Mouse (Mus musculus) retina, embryonic 14.5 days (tissue): Measurements from ENCODE around the gene Olfr809.

Experiments used
- DNase-seq: peaks from one replicate; pipeline ENCODE4 v3.0.0-alpha.2; 2015; ENCODE audit warnings: low spot score

The Olfr809 gene

GRCm38 (mm10) chr10:129774338-129774737 lies at the start of gene Olfr809:
Gene Olfr809 (plus strand): TSS chr10:129774638.
- DNase-seq: no peak

GRCm38 (mm10) chr10:129729275-129729674 lies 45.2 kb upstream of the Olfr809 start, which contains the start of gene Olfr805:
Gene Olfr805 (minus strand): TSS chr10:129729375.
- no peak for DNase-seq

GRCm38 (mm10) chr10:129741821-129742220 lies 32.6 kb upstream of the Olfr809 start, which contains the start of gene Olfr806:
Gene Olfr806 (minus strand): TSS chr10:129741921.
- DNase-seq: no peak

- DNase-seq: no peak
Observed at GRCm38 (mm10) chr10:129757693-129758092, 16.7 kb upstream of the Olfr809 start, which contains the start of gene Olfr807. Gene Olfr807 (minus strand): TSS chr10:129757793.

GRCm38 (mm10) chr10:129765182-129765581 lies 9.3 kb upstream of the Olfr809 start, which contains the start of gene Olfr808:
Gene Olfr808 (plus strand): TSS chr10:129765482.
- no peak for DNase-seq

- DNase-seq: no peak
Observed at GRCm38 (mm10) chr10:129778123-129778522, 3.7 kb downstream of the Olfr809 start.

GRCm38 (mm10) chr10:129794817-129795216 lies 20.4 kb downstream of the Olfr809 start, which contains the start of gene Olfr810:
Gene Olfr810 (minus strand): TSS chr10:129794917.
- no peak for DNase-seq

- no peak for DNase-seq
Observed at GRCm38 (mm10) chr10:129804296-129804695, 29.9 kb downstream of the Olfr809 start, which contains the start of gene Olfr811. Gene Olfr811 (minus strand): TSS chr10:129804396.
